Mouse (Mus musculus) adrenal gland, adult (tissue): ENCODE measurements around the gene Plek2.
"Not testable (repeated sequence)": the region's sequence is repeated elsewhere in the genome, so short reads cannot be mapped to it uniquely, and the experiment has no call there.

Experiments used
- DNase-seq, 2 experiments: peaks; one replicate each; pipeline ENCODE4 v3.0.0; 2022 to 2023; ENCODE audit warnings: low spot score in 1 of 2; ENCODE audit not compliant: inconsistent age in 2 of 2

Plek2 gene

DNA sequence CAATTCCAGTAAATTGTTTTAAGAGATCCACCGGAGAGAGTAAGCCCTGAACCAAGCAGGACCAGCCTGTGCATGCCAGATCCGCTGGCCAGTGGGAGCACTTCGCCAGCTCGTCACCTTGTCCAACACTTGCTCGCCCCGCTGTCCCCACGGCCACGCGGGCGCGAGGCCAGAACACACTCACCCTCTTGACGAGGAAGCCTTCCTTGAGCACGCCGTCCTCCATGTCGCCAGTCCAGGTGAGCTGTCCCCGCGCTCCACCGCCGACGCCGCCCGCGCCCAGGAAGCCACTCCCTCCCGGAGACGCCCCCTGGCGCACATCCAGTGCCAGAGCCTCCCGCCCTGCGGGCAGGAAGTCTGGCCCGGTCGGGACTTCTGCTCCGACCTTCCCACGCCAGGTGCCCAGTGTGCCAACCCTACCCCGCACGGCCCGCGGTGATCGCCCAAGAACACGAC, at the start of gene Plek2:
Plek2 (minus strand) TSS at position 258 of the 456 bp plus-strand sequence.
- DNase-seq = peak; percentile 64 to 84

GRCm38 (mm10) chr12:78956405-78956804, 49.6 kb upstream of the Plek2 start:
- no peak for DNase-seq

GRCm38 (mm10) chr12:78952484-78952883, 45.7 kb upstream of the Plek2 start:
- DNase-seq = no peak

DNA sequence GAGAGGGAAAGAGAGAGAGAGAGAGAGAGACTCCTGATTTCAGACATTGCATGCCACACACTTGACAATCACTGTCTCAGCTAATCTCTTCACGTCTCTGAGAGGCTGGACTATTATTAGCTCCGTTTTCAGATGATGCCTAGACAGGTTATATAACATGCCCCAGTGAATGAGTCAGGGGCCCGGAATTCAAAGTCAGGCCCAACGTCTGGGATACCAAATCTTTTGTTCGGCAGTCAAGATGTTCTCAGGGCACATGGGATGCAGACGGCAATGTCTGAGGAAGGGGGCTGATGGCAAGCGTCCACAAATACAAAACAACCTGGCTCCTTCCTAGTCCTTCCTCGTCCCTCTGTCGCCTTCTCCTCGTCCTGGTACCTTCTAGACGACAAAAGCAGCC, 45.3 kb upstream of the Plek2 start:
- peak; percentile 51 to 56 for DNase-seq

DNA sequence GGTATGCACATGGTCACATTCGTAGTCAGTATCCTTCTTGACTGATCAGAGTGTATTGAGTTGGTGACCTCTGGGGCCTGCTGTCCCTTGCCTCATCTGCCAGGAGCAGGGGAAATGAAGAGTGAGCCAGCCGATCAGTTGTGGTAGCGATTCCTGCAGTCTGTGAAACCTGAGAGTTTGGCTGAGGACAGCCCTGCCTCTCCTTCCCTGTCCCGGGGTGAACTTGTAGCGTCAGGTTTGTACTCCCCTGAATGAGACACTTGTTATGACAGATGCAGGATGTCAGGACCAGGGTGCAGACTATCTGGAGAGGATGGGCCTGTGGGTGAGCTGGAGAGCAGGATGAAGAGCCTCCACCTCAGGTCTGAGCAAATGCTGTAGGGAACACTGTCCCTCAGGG, 40.9 kb upstream of the Plek2 start:
- DNase-seq = no peak

DNA sequence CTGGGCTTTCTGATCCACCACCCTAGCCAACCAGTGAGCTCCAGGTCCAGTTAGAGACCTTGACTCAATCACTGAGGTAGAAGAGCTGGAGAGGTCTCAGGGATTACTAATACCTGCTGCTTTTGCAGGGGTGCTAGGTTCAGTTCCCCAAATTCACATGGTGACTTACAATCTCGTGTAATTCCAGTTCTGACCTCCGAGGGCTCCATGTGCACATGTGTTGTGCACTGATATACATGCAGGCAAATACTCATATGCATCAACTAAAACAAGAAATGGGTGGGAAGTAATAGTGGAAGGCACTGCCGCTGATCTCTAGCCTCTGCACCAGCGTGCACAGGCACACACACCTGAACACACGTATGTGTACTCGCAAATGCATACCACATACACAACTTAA, 40.4 kb upstream of the Plek2 start:
- DNase-seq = no peak

GRCm38 (mm10) chr12:78942931-78943330, 36.2 kb upstream of the Plek2 start:
- no peak for DNase-seq

DNA sequence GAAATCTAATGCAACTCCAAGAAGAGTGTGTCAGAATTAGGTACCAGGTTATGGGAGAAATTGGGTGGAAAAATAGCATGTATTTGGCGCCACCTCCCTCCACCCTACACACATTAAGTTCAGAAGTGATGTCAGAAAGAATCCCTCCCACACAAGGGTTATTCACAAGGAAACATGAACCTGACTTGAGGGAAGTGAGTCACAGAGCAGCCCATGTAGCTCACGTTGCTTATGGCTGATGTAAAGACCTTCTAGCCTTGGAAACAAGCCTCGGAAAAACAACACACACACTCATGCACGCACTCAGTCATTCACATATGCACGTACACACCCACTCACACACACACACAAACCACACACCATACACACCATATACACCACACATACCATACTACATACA, 33.3 kb upstream of the Plek2 start:
- no peak for DNase-seq

GRCm38 (mm10) chr12:78939393-78940037, 32.8 kb upstream of the Plek2 start:
- no peak for DNase-seq

DNA sequence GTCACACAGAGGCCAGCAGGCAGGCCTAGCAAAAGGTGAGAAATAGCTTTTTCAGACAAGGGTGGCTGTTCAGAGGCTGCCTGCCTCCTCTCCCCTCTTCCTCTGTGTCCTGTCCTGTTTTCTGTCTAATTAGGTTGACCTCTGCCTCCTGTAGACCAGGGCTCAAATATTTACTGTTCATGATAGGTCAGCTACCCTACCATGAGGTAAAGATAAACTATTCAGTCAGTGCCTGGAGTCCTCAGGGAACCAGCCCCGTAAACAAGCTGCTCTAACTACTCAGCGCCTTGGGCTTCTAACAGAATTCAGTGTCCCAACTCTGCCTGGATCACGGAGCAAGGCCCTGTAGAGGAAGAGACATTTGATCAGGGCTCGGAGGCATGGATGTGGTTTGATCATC, 29.7 kb upstream of the Plek2 start:
- DNase-seq = no peak

GRCm38 (mm10) chr12:78929900-78930299, 23.1 kb upstream of the Plek2 start:
- no peak for DNase-seq

DNA sequence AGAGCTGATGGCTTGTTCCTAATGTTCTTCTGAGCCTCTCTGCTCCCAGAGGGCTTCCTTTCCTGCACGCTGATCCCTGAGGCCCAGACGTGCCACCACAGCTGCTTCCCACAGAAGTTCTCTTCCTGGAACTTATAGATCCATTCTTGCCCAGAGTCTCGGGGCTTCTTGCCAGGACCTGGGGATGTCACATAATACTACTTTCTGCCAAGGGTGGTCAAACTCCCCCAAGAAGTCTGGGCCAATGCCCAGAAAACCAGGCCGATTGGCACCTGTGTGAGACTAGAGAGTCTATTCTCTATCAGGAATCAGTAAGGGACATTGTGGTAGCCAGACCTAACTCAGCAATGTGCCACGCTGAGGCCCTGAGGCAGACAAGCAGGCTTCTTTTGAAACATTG, 20.5 kb upstream of the Plek2 start:
- no peak for DNase-seq

- DNase-seq = no peak
Measured at GRCm38 (mm10) chr12:78923539-78924189, 16.9 kb upstream of the Plek2 start.

- DNase-seq = not testable (repeated sequence)
Measured at GRCm38 (mm10) chr12:78922977-78923376, 16.2 kb upstream of the Plek2 start.

GRCm38 (mm10) chr12:78922058-78922457, 15.3 kb upstream of the Plek2 start:
- DNase-seq = no peak

GRCm38 (mm10) chr12:78921421-78921820, 14.7 kb upstream of the Plek2 start:
- DNase-seq = no peak

GRCm38 (mm10) chr12:78919079-78919712, 12.4 kb upstream of the Plek2 start:
- peak; percentile 59 to 90 for DNase-seq

- peak; percentile 81 to 95 for DNase-seq
Measured at GRCm38 (mm10) chr12:78918227-78919078, 11.7 kb upstream of the Plek2 start.

GRCm38 (mm10) chr12:78916278-78916677, 9.5 kb upstream of the Plek2 start:
- DNase-seq = no peak

DNA sequence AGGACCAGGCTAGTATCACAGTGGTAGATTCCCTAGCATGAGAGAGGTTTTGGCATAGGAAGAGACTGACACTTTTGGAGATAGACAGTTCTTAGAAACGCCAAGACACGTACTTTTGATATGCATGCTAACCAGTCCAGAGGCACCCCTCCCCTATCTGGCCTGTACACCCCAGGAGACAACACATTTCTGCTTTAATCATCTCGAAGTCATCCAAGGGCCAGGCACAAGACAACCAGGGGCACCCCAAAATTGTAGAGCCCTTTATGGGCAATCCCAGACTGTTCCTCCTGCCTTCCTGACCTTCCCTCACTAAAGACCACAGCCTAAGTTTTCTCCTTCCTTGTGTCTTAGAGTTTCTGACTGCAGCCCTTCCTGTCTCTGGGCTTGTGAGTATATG, 8.8 kb upstream of the Plek2 start:
- no peak for DNase-seq

DNA sequence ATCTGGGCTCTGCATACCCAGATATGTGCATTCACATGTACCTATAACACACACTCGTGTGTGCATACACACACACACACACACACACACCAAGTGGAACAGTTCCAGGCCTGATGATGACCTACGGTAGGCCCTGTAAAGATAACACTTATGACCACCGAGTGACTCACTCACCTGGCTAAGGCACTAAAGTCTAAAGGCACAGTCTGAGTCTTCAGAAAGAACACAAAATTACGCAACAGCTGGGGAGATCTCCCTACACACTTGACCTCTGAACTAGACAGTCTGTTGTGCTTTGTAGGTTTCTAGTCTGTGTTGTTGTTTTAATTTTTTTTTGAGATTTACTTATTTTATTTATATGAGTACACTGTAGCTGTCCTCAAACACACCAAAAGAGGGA, 7.7 kb upstream of the Plek2 start:
- no peak for DNase-seq
